Mouse (Mus musculus): ENCODE results near the gene Riox2.

Gene Riox2

DNA sequence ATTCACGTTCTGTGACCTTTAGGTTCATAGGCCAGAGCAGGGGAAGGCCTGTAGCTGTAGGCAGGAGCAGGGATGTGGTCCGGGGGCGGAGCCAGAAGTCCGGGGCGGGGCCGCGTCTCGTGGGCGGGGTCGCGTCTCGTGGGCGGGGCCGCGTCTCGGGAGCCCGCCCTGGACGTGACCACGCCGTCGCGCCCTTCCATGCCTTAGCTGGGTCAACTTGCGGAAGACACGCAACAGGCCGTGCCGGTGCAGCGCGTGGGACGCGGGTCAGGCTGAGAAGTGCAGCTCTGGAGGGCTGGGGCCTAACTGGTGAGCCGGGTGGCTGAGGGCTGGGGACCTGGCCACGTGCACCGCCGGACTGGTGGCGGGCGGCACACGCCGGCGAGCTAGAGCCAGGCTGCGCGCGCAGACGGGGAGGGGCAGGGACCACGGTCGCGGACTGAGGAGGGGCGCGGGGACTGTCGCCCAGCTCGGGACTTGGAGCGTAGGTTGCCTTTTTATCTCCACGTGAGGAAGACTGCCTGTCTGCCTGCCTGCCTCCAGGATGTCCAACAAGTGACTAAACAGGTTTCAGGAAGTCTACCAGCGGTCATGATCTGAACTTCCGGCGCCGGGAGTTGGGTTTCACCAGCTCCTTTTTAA, at the start of gene Riox2:
Gene Riox2 (plus strand): TSS at position 139 of the 642 bp plus-strand sequence.
- DNase-seq (ENCODE audit: low spot score in 2 of 2), result peak; percentile 83 to 88

DNA sequence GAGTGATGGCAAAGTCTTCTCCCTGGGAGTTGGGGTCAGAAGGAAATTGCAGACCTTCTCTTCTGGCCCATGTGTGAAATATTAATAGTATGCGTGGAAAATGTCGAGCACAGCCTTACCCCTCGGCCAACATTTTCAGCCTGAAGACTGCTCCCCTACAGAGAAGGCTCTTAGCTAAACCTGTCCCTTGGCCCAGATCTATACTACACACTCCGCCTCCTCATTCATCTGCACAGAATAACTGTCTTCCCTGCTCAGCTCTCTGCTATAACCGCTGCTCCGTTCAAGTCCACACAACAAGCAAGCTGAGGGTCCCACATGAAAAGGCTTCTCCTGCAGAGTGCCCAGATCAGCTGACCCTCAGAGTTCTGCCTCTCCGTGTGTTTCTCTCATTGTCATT, 43.6 kb upstream of the Riox2 start:
- no peak for DNase-seq (ENCODE audit: low spot score in 2 of 2)

DNA sequence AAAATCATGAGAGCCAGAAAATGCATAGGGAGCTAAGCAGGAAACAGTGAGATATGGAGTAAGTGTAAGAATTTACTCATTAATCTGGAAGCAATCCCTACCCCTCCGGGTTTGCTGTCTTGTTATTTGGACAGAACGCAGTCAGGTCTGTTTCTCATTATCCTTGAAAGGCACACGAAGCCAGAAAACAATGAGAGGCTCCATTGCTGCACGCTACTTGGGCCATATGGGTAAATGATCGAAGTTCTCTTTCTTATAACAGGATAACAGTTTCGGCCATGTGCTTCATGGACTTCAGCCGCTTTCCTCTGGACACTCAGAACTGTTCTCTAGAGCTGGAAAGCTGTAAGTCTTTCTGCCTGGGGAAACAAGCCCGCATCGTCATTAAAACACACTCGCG, 38.4 kb upstream of the Riox2 start:
- no peak for DNase-seq (ENCODE audit: low spot score in 2 of 2)

DNA sequence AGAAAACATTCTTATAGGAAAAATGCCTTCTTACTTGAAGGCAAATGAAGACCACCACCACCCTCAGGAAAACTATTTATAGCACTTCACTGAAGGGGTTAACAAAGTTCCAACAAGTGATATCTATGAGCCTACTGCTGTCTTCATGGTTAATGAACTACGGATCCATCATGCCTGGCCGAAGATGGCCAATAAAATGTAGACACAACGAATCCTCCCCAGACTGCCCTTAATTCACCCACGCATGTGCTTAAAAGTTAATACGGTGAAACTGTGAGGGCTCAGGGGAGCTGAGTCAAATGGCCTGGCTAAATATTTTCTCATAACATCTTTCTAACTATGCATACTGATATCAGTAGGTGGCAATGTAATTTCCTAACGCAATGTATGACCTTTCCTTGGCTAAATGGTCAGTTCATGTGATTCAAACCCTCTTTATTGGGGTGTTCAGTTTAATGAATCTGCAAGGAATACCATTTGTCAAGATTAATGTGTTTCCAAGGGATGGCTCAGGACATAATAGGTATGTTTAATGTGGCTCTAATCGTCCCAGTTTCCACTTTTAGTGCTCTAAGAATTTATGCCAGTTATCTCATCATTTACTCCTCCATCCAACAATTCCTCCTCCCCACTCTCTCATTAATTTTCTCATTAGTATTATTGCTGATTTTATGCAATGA, 26.6 kb upstream of the Riox2 start:
- DNase-seq (ENCODE audit: low spot score in 2 of 2), result no peak

DNA sequence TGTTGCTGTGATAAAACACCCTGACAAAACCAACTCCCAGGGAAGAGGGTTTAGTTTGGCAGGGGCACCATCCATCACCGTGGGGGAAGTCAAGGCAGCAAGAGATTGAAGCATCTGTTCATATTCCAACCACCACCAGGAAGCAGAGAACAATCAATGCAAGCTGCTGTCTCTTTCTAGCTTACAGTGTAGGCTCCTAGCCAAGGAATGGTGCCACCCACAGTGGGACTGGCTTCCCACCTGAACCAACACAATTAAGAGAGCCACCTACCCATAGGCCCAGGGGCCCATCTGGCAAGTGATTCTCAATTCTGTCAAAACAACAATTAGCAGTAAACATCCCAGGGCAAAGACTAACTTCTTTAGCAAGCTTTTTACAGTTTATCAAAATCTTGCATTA, 23.4 kb upstream of the Riox2 start:
- DNase-seq (ENCODE audit: low spot score in 2 of 2), result no peak

DNA sequence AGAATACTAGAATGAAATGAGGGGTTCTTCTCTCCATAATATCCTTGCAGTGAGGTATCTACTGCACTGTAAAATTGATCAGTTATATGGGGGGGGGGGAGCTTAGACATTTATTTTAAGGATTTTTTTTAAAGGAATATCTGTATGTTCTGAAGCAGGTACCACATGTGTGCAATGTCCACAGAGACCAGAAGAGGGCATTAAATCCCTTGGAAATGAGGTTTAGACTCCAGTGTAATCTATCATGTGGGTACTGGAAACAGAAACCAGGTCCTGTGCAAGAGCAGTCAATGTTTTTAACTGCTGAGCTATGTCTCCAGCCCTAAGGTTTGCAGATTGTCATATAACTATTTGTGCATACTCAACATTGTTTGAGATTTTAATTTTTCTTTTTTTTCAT, 22.5 kb upstream of the Riox2 start:
- no peak for DNase-seq (ENCODE audit: low spot score in 2 of 2)

DNA sequence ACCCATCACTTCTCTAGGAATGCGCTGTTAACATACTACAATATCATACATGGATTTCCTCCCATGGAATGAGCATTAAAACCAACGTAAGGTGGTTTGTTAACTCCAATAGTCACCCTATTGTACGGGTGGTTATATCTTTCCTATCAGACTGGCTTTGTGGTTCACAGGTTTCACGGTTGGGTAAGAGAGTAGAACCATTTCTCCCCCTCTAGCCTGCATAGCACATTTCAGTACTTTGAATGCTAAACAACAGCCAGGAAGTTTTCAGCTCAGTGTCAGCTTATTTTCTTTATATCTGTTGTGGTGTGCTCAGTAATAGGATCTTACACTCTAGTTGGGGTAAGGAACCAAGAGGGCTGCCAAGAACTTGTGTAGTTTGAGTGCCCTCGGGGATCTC, 19.8 kb upstream of the Riox2 start:
- no peak for DNase-seq (ENCODE audit: low spot score in 2 of 2)

DNA sequence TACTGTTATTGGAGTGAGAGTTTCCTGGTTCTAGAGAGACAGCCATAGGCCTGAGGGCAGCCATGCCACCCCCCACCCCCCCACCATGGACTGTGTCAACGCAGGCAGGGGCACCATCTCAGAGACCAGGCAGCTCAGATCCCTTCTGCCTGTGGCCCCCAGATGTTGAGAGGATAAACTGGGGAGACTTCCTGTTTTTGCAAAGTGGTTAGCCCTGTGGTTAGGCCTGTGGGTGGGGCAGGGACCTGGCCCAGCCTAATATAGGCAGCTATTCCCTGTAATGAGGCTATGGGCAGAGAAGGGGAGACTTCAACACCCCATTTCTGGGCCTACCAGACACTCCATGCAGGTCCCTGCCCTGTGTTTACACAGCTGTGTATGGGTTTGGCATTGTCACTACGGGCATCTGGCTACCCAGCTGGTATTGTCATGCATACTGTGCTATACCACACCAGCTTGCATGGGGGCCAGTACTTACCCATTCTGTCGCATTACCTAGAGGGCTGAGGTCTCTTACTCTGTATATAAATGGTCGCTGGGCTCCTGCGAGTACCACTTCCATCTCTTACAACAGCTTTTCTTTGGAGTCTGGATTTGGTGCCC, 12.2 kb upstream of the Riox2 start:
- peak; percentile 18 to 32 for DNase-seq (ENCODE audit: low spot score in 2 of 2)

DNA sequence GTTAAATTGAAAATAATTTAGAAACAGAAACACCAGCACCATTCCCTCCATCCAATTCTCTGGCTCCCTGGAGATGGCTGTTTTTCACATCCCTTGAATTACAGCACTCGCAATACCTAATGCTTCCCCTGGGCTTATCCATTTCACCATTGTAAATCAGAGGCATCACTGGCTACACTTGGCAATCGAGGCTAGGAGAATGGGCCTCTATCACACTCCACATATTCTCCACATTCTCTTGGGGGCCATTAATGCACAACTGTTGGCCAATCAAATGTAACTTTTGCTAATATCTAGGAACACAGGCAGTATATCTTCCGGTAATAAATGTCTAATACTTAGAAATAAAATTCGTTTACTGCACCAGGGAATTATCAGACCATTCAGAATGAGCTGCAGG, 8.0 kb upstream of the Riox2 start:
- DNase-seq (ENCODE audit: low spot score in 2 of 2), result no peak

DNA sequence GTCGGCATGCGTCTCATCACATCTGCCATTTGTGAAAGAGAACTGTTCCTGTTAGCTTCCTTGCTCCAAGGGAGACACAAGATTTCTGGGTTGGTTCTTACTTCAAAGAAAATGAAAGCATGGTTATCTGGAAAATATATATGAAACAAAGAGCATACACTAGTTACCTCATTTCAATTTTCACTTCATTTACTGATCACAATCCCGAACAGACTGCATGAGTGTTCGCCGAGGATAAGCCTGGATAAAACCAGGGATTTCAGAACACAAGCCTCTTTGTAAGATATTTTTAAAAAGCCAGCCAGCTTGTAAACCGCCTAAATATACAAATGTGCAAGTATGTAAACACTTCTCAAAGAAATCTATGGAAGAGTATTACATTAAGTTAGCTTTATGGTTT, 7.6 kb upstream of the Riox2 start:
- no peak for DNase-seq (ENCODE audit: low spot score in 2 of 2)

DNA sequence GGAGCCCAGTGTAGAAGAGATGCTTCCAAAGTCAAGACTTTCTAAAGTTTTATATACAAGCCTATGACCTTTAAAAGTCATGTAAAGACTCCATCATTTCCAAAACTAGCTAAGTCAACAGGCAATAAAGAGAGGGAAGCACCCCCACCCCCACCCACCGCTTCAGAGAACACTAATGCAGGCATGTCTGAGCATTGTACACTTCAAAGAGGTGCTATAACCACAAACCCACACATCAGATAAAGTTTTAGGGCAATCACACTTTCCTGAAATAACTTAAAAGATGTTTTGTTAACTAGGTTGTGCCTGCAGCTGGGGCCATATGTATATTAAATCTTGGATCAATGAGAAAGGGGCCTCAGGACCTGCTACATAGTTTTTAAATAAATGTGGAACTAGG, 1.7 kb upstream of the Riox2 start:
- DNase-seq (ENCODE audit: low spot score in 2 of 2), result no peak

DNA sequence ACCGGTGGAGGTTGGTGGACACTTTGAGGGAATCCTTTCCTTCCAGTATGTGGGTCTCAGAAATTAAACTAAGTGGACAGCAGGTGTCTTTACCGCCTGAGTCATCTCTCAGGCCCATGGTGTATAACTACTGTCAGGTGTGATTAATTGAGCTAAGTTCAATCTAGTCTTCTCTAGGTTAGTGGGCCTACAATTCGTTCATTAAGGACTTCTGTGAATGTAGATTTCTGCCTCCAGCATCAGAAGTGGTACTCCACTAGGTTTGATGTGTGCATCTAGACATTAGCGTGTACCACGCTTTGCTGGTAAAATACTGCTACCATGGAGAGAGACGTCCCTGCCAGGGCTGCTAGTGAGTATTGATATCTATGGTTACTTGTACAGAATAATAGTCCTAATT, 971 bp downstream of the Riox2 start:
- DNase-seq (ENCODE audit: low spot score in 2 of 2), result no peak

DNA sequence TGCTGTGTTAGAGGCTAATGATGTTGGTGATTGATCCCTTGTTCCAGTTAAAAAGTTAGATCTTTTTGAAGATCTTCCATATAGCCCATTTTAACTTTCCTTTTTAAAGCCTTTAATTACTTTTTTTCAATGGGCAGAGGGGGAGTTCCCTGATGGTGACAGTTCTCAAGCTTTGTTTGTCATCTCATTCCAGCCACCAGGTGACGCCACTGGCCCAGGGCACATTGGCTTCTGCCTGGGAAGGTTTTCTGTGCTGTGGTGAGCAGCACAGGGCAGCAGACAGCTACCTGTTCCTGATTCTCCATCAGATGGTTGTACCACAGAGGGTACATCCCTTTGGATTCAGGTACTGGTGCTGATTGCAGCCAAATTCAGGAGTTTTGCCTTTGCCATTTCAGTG, 3.2 kb downstream of the Riox2 start:
- peak; percentile 29 to 79 for DNase-seq (ENCODE audit: low spot score in 2 of 2)

DNA sequence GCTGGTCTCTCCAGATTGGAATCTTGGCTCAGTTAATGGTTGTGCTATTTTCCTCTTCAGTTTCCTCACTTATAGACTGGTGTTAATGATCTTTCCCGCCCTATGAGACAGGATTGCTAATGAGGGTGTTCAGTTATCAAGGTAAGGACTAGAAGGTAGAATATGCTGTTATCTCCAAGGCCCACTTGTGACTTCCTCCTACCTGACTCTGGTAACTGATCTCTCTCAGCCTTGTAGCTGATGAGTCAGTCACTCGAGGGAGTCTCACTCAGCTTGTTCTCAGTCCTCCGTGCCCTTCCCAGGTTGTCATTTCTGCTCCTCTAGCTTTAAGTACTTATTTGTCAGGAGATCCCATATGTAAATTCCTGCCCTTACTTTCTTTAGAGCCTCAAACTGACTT, 6.4 kb downstream of the Riox2 start:
- no peak for DNase-seq (ENCODE audit: low spot score in 2 of 2)

DNA sequence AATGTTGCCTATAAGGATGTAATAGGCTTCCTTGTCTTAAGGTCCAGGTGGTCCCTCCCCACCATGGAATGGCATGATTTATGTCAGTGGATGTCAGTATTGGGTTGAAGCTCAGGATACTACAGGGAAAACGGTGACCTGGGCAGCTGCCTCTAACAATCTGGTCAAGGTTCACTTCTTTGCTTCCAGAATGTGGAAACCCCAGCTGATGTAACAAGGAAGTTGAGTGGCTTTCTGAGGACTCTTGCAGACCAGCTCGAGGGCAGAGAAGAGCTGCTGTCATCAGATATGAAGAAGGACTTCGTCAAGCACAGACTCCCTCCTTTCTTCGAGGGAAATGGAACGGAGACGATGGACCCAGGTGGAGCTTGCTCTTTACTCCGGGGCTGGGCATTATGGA, 15.7 kb downstream of the Riox2 start:
- DNase-seq (ENCODE audit: low spot score in 2 of 2), result no peak

DNA sequence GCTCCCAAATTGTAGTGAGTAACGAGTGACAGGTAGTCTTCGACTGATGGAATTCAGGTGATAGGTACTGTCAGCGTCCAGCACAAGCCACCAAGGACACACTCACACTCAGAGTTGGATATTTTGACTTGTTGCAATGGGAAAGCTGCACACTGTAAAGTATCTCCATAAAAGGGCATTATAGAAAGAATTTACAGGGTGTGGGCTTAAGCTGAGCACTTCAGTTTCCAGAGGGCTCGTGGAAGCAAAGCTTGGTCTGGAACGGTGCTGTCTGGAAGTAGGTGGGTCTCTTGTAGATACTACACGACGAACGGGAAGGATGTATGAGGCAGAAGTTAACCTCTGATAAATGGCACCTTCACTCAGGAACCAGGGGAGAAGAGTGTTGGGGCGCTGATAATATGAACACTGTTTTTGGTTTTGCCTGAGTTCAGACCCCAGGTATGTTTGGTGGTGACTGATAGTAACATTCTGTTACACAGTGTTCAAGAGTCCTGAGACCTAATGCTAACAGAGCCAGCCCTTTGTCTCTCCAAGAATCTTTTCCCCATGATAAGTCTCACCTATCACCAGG, 16.5 kb downstream of the Riox2 start:
- no peak for DNase-seq (ENCODE audit: low spot score in 2 of 2)

DNA sequence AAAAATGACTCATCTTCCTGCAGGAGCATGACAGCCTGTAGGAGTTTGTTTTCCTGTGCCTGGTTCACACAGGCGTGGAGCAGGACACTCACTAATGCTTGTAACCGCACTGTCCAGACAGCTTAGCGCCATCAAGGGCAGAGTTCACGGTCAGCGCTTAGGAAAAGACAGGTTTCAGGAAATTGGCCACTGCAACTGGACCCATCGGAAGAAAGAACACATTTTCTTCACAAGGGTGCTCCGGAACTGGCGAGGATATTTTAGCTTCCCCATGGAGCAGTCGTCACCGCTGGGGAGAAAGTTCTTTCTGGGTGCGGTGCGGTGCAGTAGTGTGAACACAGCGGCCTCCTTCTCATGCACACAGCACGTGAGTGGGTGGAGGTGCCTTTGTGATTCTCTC, 21.6 kb downstream of the Riox2 start:
- no peak for DNase-seq (ENCODE audit: low spot score in 2 of 2)

DNA sequence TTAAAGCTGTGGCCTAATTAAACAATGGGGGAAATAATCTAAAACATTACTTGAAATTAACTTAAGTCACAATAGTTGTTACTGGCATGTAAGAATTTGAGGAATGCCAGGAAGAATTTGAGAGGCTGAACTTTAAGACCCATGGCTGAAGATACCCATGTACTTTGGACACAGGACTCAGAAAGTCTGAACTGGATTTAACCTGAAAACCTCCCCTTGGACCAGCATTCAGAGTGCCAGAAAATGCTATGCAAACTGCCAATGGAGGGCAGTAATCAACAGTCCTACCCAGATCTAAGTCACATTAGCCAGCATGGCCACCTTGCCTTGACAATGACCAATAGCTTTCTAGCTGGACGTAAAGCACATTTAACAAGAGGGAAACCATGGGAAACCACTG, 26.4 kb downstream of the Riox2 start:
- no peak for DNase-seq (ENCODE audit: low spot score in 2 of 2)

DNA sequence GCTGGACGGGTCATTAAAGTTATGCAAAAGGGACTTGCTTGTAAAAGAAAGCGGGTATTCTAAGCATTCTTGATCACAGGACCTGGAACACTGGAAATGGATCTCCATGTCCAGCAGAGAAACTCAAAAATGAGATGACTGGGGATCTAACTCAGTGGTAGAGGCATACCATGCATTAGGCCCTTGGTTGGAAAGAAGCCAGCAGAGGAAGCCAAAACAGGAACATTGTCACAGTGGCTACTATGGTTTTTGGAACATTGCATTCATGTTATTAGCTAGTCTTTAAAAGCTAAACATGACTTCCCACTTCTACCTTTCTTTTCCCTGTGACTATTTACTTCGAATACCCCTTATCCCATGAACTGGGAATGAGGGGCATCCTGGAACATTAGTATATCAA, 27.6 kb downstream of the Riox2 start:
- DNase-seq (ENCODE audit: low spot score in 2 of 2), result no peak

DNA sequence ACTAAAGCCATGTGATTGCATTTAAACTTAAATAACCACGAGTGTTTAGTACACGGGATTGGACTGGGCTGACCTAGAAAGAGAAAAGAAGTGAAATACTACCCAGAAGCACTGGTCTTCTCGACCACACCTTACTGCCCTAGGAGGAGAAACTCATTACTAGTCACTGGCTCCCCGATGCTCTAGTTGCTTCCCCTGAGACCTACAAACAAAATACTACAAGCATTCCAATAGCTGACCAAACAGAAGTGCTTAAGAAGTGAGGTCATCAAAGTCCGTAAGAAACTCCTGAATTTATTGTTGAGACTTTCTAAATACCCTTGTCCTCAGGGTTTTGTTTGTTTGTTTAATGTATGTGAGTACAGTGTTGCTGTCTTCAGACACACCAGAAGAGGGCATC, 38.3 kb downstream of the Riox2 start:
- no peak for DNase-seq (ENCODE audit: low spot score in 2 of 2)

DNA sequence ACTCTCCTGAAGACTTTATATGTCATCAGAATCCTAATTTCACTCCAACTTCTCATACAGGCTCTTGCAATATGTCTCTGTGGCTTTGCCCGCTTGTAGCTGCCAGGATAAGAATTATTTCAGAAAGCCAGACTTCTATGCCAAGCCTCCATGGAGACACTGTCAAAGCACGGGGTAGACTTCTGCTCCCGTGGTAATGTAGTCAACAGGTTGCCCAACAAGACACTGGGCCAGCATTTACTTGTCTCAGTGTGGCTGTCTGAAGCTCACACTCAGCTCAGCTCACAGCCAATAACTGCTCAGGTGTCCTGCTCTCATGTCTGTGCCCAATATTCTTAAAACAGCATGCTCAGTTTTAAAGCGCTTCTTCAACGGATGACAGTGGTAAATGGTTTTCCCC, 43.6 kb downstream of the Riox2 start:
- DNase-seq (ENCODE audit: low spot score in 2 of 2), result no peak

DNA sequence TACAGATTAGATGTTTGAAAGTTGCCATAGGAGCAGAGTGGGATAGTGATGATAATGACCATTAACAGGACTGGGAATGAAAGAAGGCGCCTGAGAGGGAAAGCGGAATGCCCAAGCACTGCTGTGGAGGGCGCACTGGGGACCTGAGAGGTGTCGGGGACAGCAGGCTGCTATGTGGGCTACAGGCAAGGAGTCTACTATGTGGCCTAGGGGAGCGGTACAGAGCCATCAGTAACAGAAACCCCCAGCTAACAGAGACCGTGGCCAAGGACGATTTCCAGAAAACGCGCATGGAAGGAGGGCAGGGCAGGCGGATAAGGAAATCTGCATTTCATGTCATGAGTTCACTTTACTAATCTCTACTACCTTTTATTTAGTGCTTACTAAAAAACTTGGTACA, 45.4 kb downstream of the Riox2 start:
- DNase-seq (ENCODE audit: low spot score in 2 of 2), result no peak

Measured in spleen, postnatal 10 days (tissue).